Mouse (Mus musculus) right cerebral cortex, postnatal 4 days (tissue): ENCODE data around the gene Cidec.

Experiments
- DNase-seq: peaks from one replicate; pipeline ENCODE4 v3.0.0-alpha.2; 2022

Cidec gene

DNA sequence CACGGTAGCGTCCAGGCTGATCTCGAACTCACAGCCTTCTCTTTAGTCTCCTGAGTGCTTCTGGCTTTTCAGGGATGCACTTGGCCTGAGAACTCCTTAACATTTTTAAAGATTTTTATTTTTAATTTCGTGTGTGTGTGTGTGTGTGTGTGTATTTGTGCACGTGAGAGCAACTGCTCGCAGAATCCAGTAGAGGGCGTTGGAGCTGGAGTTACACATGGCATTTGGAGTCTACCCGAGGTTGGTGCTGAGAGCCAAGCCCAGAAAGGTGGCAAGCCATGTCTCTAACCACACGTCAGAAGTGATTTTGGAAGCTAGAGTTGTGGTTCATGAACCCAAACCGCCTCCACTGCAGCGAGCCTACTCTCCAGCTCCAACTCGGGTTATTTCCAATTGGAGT is 7.5 kb upstream of the Cidec start:
- DNase-seq, result no peak

GRCm38 (mm10) chr6:113442442-113443090 is 7.0 kb upstream of the Cidec start, which contains the start of gene Jagn1:
Jagn1 (plus strand) TSS chr6:113442569.
- DNase-seq, result peak; percentile 85

DNA sequence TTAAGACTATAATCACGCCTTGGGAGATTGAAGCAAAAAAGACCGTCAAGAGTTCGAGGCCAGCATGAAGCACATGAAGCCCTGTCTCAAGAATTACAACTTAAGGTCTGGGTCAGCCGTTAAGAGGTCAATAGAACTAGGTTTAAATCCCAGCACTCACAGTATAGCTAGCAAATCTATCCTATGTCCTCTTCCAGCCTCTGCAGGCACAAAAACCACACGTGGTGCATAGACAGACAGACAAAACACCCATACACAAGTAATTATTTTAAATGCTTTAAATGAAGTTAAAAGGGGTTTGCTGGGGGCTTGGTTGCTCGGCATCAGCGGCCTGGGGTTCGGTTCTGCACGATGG is 6.5 kb upstream of the Cidec start:
- no peak for DNase-seq

- peak; percentile 72 for DNase-seq
Measured at GRCm38 (mm10) chr6:113441147-113441680, 5.7 kb upstream of the Cidec start.

- no peak for DNase-seq
Measured at GRCm38 (mm10) chr6:113440686-113441085, 5.1 kb upstream of the Cidec start.

GRCm38 (mm10) chr6:113438721-113439430 is 3.3 kb upstream of the Cidec start:
- no peak for DNase-seq

DNA sequence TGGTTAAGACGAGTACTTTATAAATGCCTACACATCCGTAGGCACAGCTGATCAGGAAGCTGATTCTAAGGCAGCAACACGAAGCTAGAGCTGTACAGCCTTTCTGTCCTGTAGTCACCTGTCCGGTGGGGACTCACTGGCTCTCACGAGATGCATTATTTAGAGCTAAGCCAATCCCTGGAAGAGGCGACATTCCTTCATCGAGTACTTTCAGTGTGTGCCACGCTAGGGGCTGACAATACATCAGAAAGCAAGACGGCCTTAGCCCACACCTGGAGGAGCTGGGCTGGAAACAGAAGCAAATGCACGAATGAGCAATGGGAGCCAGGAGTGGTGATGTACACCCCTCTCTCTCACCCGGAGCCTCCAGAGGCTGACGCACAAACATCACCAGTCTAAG is 1.6 kb upstream of the Cidec start:
- no peak for DNase-seq

- DNase-seq, result no peak
Measured at GRCm38 (mm10) chr6:113434691-113435090, 869 bp downstream of the Cidec start.

DNA sequence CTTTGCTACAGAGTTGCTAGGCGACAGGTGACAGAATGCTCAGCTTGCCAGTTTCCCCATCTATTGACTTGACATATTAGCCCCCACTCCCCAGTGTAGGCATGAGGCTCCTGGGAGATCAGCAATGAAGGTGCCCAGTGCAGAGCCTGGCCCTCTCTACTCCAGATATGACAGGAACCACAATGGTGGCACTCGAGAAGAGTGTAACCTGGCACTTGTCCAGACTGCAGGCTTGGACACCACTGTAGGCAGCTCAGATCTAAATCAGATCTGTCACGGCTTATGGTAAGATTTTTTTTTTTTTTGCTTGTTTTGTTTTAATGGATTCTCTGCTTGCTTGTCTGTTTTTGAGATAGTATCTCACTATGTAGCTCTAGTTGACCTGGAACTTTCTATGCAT is 1.9 kb downstream of the Cidec start:
- DNase-seq, result no peak

GRCm38 (mm10) chr6:113431801-113432200 is 3.8 kb downstream of the Cidec start:
- DNase-seq, result no peak

DNA sequence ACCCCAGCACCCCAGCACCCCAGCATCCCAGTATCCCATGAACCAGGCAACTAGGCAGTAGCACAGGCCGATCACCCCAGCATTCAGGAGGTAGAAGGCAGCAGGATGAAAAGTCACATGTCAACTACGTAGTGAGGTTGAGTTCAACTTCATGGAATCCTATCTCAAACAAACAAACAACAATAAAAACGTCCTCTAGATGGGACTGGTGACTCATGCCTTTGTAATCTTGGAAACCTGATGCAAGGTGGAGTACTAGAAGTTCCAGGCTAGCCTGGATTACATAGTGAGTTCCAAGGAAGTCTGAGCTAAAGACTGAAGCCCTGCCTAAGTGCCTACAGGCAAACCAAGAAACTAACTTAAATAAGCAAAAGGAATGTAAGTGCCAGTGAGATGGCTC is 4.7 kb downstream of the Cidec start:
- DNase-seq, result no peak

GRCm38 (mm10) chr6:113429965-113430364 is 5.6 kb downstream of the Cidec start:
- DNase-seq, result no peak

DNA sequence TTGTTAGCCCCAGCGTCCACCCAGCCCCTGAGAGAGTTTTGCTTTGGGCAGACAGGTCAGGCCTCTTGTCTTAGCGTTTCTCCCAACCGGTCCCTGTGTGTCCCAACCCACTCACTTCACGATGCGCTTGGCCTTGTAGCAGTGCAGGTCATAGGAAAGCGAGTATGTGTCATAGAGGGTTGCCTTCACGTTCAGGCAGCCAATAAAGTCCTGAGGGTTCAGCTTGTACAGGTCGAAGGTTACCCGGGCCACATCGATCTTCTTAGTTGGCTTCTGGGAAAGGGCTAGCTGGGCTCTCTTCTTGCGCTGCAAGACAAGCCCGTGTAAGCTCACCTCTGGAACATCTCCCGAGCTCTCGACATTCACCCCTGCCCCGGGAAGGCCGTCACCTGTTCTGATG is 7.6 kb downstream of the Cidec start:
- DNase-seq, result no peak

DNA sequence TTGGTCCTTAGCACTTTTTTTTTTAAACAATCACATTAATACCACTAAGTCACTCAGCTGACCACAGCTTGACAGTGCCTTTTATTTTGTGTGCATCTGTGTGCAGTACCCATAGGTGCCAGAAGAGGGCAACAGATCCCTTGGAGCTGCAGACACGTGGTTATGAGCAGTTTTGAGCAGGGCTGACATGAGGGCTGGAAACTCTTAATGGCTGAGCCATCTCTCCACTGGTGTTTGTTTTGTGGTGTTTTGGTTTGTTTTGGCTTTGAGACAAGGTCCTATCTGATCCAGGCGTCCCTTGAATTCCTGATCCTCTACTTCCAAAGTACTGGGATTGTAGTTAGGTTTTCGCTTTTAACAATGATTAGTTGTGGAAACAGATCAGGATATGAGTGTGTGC is 8.2 kb downstream of the Cidec start:
- peak; percentile 46 for DNase-seq

GRCm38 (mm10) chr6:113426696-113427095 is 8.9 kb downstream of the Cidec start:
- no peak for DNase-seq

DNA sequence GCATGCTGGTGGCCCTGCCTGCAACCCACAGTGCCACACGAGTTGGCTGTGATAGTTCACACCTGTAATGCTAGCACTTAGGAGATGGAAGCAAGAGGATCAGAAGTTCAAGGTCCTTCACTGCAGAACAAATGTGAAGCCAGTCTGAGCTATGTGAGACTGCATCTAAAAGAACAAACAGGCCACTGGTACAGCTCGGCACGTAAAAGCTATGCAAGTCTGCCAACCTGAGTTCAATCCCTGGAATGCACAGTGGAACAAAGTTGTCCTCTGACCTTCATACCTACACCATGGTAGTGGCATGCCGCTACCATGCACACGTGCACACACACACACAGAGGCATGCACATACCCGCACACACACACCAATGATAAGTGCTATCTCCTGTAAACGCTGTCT is 11.4 kb downstream of the Cidec start:
- no peak for DNase-seq

GRCm38 (mm10) chr6:113423000-113423399 is 12.6 kb downstream of the Cidec start:
- DNase-seq, result no peak

GRCm38 (mm10) chr6:113419199-113419587 is 16.4 kb downstream of the Cidec start, which contains the start of gene Rpusd3:
Rpusd3 (minus strand) TSS chr6:113419340.
- peak; percentile 100 for DNase-seq

DNA sequence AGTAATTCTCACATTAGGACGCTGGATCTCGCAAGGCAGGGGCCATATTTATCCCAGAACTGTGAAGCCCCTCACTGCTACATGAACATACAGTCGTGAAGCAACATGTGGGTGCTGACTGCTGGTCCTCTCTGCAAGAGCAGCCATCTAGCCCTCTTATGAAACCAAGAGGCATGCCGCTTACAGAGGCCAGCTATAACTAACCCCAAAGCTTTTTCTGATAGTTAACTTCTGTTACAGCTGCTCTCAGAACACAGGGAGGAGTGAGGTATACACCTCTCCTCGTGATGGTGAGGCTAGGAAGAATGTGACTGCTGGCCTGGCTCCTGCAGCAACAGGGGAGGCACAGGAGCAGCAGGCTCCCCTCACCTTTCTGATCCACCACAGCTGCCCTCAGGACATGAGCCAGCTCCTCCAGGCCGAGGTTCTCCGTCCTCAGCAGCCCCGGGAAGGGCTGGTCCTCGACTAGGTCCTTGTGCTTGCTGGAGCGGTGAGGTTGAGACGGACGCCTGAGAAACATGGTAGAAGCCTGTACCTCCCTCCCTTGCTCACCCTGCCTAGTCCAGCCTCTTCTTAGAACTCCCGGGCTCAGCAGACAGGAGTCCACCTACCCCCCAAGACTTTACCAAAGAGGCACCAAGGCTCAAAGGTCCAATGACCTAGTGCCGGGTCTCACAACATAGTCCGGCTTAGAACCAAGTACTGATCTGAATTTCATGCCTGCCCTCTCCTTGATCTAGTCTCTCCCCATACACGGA is 16.9 kb downstream of the Cidec start:
- peak; percentile 26 for DNase-seq

GRCm38 (mm10) chr6:113416416-113416815 is 19.1 kb downstream of the Cidec start:
- no peak for DNase-seq

DNA sequence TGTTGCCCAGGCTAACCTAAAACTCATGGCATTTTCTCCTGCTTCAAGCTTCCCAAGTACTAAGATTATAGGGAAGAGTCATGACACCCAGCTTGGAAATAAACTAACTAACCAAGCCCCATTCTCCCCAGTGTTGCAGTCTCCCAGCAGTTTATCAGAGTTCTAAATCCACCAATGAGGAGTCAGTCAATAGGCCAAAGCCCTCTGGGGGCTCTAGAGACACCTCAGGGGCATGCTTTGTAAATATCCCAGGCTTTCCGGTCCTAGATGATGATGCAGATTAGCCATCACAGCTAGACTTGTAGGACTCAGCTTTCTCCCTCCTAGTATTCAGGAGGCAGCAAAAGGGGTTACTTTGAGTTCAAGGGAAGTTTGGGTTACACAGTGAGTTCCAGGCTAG is 25.6 kb downstream of the Cidec start:
- no peak for DNase-seq

DNA sequence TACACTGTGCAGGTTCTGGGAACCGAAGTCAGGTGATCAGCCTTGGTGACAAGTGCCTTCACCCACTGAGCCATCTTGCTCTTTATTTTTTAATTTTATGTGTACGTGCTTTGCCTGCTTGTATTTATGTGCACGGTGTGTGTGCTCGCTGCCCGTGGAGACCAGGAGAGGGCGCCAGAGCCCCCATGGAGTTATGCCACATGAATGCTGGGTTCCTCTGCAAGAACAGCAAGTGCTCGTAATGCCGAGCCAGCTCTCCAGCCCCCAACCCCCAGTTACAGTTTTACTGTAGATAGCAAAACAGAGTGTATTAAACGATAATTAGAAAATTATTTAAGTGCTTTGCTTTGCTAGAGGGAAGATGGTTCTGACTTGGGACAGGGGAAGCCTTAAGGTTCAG is 28.9 kb downstream of the Cidec start:
- DNase-seq, result peak; percentile 30

DNA sequence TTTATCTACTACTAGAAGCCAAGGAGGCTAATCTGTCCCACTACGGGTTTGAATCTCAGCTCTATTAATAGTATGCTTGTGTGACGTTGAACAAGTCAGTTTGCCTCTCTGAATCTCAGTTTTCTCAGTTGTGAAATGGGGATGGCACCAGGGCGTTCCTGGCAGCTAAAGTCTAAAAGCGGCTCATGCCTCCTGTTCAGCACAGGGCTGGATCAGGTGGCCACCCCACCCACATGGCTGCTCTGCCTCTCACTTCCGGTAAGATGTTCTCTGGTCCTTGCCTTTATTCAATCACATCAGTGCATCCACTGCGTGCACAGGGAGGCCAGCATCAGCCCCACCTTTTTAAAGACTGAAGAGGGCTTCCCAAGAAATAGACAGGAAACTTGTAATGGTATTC is 30.1 kb downstream of the Cidec start:
- DNase-seq, result no peak
